Mouse (Mus musculus) kidney, adult 18-20 months (tissue): ENCODE measurements around the gene Tll1.
"Not testable (repeated sequence)": the region's sequence is repeated elsewhere in the genome, so short reads cannot be mapped to it uniquely, and the experiment has no call there.

ENCODE experiments used
- DNase-seq: peaks from one replicate; pipeline ENCODE4 v3.0.0; 2021

The Tll1 gene

GRCm38 (mm10) chr8:64057571-64057970 is 148.5 kb downstream of the Tll1 start:
- no peak for DNase-seq

DNA sequence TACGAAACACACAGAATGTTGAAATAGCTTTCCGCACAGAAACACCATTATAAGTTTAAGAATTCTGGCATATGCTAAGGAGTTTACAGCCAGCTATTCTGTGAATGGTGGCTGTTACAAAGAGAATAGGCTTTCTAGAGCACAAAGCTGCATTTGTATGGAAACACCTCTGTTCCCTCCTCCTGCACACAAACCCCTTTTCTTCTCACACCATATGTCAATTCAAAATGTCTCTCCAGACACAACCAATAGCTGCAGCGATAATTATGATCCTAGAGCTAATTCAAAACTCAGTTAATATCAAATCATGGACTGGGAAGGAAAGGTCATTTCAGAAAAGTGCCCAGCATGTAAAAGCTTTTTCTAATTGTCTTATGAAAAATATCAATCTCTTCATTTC is 157.5 kb downstream of the Tll1 start:
- no peak for DNase-seq

DNA sequence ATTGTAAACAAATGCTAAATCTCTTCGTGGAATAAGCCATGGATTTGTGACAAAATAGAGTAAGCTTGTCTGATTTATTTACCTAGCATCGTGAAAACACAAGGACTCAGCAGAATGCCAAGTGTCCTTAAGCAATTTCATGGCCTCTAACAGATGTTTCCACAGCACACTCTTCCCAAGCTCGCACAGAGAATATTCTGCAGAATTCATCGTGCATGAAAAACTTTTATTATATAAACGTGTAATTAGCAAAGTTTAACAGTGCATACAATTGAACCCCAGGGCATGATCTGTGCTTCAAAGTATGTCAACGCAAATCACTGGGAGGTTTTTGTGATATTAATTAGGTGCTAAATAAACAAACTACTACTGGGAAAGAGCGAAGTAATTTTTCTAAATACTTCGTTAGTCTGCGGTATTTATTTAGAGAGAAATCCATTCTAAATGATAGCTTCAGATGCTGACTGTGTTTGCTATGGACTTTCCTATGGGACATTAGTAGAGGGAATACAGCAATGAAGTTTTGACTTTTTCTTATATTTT is 158.0 kb downstream of the Tll1 start:
- DNase-seq, result no peak

DNA sequence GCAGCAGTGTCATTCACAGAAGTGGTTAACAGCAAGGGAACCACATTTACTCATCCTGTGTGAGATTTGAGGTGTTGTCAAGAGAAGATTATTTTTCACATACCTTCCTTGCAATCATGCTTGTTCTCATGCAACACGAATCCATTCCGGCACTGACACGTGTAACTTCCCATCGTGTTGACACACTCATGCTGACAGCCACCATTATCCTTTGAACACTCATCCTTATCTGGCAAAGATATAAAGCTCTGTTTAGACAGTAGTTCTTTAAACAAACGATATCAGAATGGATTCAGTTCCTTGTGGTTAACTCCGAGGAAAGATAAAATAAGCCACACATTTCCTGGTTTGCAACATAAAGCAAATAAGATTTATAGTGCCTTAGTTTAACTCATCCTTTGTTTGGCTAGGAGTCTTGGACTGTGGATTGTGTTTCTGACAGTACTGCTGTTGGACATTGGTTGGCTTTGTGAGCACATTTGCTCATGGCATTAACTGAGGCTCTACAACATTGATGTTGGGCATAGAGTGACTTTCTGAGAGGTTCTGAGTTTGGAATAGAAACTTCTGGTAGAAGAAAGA is 164.7 kb downstream of the Tll1 start:
- no peak for DNase-seq

DNA sequence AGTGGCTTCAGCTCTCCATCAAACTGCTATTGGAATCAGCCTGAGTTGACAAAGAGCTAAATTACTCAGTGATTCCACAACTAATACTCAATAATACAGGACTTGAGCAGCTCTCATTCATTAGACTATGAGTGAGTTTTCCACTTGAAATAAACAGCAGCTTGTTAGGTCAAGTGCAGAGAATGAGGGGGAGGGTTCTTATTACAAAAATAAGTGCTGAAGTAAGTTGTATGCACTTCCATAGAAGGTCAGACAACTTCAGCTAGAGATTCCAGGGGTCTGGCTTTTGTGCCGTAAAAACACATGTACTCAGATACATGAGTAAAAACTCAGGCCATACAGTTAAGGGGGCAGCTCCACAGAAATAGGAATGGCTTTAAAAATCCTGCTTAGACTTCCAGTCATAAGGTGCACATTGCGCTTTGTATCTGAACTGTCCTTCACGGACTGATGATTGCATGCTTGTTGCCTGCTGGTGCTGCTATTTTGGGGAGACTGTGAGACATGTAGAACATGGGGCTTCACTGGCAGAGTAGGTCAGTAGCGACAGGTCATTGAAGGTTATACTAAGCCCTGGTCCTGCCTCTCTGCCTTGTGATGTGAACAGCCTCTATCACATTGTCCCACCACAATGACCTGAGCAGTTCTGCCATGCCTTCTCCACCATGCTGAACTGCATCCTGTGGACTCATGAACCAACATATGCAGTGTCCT is 175.2 kb downstream of the Tll1 start:
- DNase-seq, result no peak

- DNase-seq, result no peak
Observed at GRCm38 (mm10) chr8:64030081-64030480, 176.0 kb downstream of the Tll1 start.

DNA sequence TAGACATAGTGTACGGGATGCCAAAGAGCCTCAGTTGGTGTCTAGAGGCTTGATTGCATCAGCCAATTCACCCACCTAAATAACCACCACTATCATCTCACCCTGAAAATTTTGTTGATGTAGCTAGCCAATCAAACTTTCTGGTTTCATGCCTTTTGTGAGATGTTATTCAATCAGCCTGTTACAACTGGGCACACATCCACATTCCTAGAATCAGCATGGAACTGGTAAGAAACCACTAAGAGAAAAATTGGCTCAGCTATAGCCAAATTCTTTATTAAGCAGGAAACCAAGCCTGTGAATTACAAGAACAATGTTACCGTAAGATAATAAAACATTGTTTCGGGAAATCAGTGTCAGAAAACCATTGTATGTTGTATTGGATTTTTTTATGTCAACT is 176.5 kb downstream of the Tll1 start:
- no peak for DNase-seq

- no peak for DNase-seq
Observed at GRCm38 (mm10) chr8:64024359-64024758, 181.7 kb downstream of the Tll1 start.

DNA sequence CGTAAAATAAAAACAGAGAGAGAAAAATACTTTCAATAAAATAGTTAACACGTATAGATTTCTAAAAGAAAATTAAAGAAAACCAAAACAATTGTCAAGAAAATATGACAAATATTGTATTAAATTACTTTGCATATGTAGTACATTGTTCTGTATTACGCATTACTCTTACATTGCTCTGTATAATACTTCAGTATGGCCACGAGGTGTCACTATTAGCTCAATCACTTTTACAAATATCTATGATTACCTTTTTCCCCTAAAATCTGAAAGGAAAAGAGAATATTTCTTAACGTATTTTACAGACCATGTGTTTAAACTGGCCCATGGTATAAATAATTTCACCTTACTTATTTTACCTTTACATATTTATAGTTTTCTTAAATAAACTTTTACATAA is 182.5 kb downstream of the Tll1 start:
- no peak for DNase-seq

- DNase-seq, result no peak
Observed at GRCm38 (mm10) chr8:64023027-64023426, 183.0 kb downstream of the Tll1 start.

GRCm38 (mm10) chr8:63970612-63971391 is 235.3 kb downstream of the Tll1 start:
- not testable (repeated sequence) for DNase-seq
